Mouse (Mus musculus): Measurements from ENCODE around the gene Rab26.

The Rab26 gene

GRCm38 (mm10) chr17:24507806-24508460 lies 26.1 kb downstream of the Rab26 start:
- DNase-seq (ENCODE audit: low read depth), result no peak

DNA sequence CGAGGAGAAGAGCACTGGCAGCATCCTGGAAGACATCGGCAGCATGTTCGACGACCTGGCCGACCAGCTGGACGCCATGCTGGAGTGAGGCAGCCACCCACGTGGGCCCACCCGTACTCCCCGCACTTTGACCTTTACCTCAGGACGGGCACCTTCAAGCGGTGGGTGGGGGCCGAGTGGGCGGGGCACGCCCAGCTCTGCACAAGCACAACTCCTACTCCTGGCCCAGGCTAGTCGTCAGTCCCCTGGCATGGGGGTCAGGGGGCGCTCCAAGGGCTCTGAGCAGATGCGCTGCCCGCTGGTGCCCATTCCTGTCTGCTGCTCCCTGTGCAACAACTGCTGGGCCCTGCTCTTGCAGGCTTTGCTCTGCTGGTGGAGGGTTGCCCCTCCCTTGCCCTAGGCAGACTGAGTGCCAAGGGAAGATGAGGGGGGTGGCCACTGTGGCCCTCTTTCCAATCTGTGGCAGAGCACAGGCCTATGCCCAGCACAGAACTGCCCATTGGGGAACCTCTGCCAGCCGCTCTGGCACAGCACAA lies 26.8 kb downstream of the Rab26 start:
- no peak for DNase-seq (ENCODE audit: low read depth)

DNA sequence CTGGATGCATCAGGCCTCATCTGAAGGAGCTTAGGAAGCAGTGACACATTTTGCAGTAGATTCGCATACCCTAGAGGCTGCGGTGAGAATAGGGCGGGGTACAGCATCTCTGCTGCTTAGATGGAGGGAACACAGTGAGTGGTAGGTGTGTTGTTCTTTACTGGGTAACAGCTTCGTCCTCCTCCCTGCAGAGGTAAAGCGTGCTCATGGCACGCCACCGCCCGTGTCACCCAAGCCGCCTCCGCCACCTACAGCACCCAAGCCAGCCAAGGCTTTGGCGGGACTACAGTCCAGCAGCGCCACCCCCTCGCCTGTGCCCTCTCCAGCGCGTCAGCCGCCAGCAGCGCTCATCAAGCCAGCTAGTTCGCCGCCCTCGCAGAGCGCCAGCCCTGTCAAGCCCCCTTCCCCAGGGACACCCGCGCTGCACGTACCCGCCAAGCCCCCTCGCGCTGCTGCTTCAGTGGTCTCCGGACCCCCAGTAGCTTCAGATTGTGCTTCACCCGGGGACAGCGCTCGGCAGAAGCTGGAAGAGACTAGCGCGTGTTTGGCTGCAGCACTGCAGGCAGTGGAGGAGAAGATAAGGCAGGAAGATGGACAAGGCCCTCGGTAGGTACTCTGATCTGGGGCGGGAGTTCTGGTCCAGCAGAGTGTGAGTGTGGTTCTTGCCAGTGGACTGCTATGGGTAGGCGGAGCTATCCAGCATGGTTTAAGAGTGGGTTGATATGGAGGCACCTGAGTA lies 27.5 kb downstream of the Rab26 start:
- no peak for DNase-seq (ENCODE audit: low read depth)

- DNase-seq (ENCODE audit: low read depth), result no peak
Observed at GRCm38 (mm10) chr17:24505286-24505955, 28.6 kb downstream of the Rab26 start.

GRCm38 (mm10) chr17:24504085-24504484 lies 29.9 kb downstream of the Rab26 start:
- DNase-seq (ENCODE audit: low read depth), result no peak

DNA sequence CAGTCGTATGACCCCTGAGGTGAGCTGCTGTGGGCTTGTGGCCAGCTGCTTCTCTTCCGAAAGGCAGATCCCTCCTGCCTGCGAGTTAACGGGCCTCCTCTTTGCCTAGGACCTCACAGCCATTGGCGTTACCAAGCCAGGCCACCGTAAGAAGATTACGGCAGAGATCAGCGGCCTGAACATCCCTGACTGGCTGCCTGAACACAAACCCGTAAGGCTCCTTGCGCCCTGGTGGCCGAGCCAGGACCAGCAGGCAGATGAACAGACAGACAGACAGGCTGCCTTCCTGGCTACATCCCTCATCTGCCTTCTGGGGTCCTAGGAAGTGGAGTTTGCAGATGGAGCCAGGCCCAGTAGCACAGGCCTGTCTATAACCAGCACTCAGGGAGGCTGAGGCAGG lies 31.8 kb downstream of the Rab26 start:
- no peak for DNase-seq (ENCODE audit: low read depth)

GRCm38 (mm10) chr17:24496026-24496425 lies 38.0 kb downstream of the Rab26 start:
- DNase-seq (ENCODE audit: low read depth), result no peak

DNA sequence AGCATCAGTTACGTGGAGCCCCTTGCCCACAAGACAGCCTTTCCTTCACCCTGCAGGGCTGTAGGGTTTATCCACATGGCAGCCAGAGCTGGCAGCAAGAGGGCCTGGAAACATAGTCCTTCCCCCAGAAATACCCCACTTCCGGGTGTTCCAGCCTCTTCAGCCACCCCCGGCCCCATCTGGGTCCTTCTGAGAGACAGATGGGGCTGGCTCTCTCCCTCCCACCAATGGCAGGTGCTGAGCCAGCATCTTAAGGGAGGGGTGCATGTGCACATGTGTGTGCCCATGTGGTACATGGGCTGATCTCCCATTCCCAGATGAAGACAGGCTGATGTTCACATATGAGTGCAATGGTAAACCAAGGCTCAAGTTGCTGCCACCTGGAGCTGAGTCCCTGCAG lies 38.6 kb downstream of the Rab26 start:
- DNase-seq (ENCODE audit: low read depth), result no peak

- DNase-seq (ENCODE audit: low read depth), result peak; percentile 66
Observed at GRCm38 (mm10) chr17:24494627-24495335, 39.2 kb downstream of the Rab26 start.

- no peak for DNase-seq (ENCODE audit: low read depth)
Observed at GRCm38 (mm10) chr17:24490399-24490798, 43.6 kb downstream of the Rab26 start.

GRCm38 (mm10) chr17:24489265-24490030 lies 44.6 kb downstream of the Rab26 start:
- DNase-seq (ENCODE audit: low read depth), result no peak

DNA sequence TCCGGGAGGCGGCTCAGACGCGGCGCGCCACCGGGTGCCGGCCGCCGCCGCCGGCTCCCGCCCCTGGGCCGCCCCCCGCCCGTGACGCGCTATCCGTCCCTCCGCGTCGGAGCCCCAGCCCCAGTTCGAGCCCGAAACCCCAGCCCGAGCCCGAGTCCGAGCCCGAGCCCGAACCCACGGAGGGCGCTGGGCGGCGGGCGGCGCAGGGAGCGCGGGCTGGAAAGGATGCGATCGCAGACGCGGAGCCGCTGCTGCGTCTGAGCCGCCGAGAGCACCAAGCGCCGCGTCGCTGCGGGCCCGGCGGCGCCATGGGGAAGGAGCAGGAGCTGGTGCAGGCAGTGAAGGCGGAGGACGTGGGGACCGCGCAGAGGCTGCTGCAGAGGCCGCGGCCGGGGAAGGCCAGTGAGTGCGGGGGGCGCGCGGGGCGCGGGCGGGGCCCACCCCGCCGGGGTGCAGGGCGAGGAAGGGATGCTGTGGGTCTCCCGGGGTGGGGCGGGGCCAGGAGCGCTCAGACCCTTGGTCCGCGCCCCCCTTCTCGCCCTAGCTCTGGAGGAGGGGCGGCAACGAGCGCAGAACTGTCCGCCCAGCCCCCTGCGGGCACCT lies 45.2 kb downstream of the Rab26 start:
- DNase-seq (ENCODE audit: low read depth), result no peak

- DNase-seq (ENCODE audit: low read depth), result no peak
Observed at GRCm38 (mm10) chr17:24488186-24488661, 45.8 kb downstream of the Rab26 start, which contains the start of gene Caskin1. Caskin1 (plus strand) TSS chr17:24488601.

DNA sequence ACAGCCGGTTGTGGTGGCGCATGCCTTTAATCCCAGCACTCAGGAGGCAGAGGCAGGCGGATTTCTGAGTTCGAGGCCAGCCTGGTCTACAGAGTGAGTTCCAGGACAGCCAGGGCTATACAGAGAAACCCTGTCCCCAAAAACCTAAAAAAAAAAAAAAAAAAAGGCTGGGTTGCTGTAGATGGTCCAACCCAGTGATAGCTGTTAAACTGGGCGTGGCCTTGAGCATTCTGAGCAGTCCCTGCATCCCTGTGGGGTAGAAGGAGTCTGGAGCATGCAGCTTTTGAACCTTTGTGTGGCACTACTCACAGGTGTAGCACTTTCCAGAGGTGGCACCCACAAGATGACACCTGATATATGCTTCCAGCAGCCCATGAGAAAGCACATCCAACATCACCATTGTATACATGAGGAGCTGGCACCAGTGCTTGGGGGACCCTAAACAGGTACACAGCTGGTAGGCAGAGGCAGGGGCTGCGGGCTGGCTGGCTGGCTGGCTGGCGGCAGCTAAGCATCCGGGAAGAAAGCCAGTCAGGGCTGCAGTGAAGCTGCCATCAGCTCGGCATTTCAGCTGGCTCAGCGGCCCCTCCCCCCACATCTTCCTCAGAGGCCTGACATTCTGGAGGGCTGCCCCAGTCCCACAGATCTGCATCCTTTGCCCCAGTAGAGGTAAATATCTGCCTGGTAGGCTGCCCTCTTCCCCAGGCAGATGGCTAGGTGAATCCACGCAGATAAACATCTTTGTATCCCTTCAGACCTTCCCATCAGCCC lies 48.7 kb downstream of the Rab26 start:
- no peak for DNase-seq (ENCODE audit: low read depth)

DNA sequence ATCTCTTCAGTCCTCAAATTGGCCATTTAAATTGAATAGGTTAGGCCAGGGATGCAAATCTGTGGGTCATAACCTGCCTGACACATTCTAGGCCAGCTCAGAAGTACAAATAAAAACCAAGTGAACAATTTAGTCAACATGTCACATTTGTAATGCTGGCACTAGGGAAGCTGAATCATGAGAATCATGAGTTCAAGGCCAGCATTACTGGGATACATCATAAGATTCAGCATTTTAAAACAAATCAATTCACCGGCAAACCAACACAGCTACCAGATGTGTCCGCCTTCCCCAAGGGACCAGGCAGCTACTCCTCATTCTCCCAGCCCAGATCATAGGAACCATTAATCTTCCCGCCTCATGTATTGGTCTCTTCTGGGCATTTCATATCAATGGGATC lies 50.5 kb downstream of the Rab26 start:
- no peak for DNase-seq (ENCODE audit: low read depth)

DNA sequence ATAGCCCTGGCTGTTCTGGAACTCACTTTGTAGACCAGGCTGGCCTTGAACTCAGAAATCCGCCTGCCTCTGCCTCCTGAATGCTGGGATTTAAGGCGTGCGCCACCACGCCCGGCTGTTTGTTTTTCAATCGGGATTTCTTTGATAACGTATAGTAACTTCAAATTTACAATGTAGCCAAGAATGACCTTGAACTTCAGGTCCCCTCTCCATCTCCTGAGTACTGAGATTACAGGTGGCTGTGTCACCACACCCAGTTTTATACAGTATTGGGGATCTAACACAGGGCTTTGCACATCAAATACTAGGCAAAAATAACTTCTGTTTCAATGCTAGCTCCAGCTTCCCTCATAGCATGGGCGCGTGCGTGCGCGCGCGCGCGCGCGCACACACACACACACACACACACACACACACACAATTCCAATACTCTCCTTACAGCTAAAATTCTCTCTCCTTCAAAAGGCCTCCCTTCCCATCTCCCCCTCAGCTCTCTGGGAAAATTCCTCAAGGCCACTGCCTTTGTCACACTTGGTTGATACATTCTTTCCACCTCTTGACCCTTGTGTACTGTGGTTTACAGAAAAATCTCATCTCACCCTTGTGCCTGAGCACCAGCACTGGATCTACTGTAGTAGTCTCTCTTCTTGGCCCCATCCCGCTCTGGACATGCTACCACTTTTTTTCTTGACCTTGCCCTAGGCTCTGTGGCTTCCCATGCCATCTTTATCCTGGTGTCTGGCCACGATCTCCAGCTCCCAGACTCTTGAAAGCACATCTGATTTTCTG lies 52.8 kb downstream of the Rab26 start:
- no peak for DNase-seq (ENCODE audit: low read depth)

DNA sequence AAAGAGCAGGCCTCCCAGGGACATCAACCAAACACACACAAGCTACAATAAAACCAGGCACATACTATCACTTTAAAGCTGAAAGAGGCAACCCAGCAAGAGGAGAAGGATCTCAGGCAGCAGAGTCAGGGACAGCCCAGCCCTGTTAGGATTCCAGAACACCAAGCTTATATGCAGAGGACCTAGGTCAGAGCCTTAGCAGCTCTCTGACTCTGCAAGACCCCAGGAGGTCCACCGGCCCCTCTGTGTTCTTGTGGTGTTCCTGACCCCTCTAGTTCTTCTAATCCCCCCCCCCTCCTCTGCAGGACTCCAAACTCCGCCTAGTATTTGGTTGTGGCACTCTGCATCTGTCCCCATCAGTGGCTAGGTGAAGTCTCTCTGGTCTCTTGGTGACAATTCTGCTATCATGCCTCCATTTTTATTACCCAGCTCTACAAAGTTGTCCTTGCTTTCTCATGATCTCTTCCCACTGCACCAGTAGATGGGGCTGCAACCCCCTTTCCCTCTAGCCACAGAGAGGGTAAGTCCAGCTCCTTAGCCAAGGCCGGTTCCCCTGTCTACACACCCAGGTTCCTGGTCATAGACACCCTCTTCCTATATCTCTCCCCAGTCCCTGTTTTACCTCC lies 53.7 kb downstream of the Rab26 start:
- no peak for DNase-seq (ENCODE audit: low read depth)

DNA sequence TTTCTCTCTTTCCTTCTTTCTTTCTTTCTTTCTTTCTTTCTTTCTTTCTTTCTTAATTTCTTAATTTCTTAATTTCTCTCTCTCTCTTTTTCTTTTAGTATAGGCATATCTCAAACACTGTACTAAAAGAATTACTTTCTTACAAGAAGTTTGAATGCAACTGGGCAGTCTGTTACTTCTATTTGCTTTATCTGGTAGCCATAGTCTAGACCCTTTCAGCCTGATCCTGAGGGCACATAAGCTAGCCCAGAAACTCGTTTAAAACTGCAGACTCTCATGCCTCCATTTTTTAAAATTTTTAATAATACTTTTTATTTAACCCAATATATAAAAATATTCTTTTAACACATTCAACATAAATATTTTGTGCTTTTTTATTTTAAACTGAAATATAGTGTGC lies 54.6 kb downstream of the Rab26 start:
- no peak for DNase-seq (ENCODE audit: low read depth)

Measured in c-Kit-positive CD71-negative TER-119-negative erythroid progenitor cells, embryonic 14.5 days (primary cell).